Mouse (Mus musculus): ENCODE results near the gene Pld4. TPM values are rescaled to one million over a fixed set of nuclear protein-coding genes. Genes with fewer than 3 reads are reported as not detected.

The Pld4 gene
- polyA plus RNA-seq (2012; rRNA removed) = 25.8 and 31.1 TPM in 2 replicates

DNA sequence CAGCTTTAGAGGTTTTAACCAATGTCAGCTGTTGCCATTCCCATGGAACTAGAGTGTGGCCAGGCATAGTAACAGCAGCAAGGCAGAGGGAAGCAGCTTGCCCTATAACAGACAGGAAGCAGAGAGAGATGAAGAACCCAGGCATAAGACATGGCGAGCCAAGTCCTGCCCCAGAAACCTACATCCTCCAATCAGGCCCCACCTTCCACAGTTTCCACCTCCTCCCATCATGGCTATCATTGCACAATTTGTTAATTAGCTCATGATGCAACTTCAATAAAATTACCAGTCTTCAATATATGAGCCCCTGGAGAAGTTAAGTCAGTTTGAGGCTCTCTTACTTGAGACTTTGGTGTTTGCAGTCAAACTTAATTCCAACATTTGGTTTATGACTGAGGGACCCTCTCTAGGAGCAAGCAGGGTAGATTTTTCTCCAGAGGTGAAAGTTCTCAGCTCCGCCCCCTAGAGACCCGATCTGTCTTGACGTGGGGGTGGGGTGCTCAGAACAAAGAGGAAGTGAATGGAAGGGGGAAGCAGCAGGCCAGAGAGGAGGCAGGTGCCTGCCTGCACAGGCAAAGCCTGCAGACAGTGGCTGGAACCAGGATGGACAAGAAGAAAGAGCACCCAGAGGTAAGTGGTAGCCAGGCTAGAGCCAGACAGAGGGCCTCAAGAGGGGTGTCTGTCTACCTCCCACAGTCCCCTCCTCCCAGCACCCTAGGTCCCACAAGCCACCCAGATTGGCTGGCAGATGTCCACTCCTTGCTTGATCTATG is at the start of gene Pld4:
TSS of gene Pld4 (plus strand) at position 502 of the 773 bp plus-strand sequence.

DNA sequence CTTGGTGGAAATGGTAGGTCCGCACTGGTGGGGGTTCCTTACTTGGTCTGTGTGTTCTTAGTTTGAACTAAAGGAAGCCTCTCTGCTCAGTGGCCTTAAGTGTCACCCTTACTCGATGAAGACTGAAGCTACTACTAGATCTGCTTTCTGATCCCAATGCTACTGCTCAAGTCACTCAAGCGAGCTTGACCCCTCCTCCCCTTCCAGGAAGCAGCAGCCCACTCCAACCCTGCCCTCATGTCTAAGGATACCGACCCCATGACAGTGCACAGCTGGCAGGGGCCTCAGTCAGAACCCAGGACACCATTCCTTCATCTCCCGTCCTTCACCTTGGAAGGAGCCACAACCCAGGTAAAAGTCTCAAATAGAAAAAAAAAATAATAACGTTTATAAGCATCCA is 40.2 kb upstream of the Pld4 start, which contains the start of gene Cep170b:
TSS of gene Cep170b (plus strand) at position 240 of the 400 bp plus-strand sequence.

DNA sequence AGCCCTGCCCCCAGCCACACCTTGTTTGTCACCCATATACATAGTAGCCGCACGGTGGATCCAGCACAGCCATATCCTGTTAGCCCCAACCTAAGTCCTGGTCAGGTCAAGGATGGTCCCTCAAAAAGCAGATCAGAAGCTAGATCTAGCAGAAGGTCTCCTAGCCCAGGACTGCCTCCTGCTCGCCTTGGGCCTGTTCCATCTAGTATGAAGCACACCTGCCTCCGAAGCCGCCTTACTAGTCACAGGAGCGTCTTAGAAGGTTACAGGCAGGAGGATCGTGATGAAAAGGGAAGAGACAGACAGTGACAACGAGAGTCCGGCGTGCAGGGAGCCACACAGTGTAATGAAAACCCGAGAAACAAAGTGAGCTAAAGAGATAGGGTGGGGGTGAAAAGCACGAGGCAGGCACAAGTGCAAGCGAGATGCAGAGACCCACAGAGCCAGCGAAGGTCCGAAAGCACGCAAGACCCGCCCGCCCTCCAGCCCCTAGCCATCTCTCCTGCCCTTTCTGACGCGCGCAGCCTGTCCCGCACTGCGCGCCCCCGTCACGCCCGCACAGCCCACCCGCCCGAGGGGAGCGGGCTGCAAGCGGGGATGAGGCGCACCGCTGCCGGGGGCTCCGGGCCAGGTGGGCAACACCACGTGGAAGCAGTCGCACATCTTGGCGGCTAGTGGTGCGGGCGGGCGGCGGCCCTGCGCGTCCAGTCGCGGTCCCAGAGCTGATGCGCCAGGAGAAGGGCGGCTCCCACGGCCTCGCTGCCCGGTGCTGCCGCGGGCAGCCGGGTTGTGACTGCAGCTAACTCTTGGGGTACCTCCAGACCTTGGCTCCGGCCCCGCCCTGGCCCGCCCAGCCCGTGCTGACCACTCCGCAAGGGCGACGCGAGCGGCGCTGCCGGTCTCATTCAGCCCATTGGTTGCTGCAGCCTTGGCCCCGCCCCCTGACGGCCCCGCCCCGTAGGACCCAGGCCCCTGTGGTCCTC is 41.7 kb downstream of the Pld4 start, which contains the start of gene Ahnak2:
TSS of gene Ahnak2 (minus strand) at position 794 of the 983 bp plus-strand sequence.

DNA sequence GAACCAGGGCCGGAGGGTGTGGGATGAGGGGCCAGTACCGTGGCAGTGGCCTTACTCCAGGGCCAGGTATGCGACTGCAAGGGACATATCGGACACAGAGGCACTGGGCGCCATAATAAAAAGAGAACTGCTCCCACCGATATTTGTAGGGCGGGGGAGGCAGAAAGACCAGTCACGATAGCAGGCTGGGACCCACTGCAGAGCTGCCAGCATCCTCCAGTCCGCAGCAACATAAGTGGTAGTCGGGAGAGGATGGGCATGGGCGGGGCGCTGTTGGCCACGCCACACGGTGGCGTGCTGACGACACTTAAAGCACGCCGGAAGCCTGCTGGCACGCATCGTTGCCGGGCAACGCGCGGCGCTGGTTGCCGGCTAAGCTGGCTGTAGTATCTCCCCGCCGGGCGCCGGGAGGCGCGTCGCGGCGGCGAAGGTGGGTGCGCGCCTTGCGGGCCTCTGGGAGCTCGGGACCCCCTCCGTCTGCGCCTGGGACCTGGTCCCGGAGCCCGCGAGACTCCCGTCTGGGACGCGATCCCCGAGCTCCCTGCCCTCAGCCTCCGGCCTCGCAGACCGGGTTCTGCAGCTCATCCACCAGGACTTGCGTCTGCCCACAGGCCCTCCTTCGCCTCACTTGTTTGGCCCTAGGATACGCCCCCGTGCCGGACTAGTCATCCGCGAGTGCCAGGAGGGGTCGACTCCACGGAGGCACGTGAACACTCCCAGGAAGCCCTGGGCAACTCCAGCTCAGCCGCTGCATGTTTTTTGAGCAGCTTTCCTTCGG is 48.3 kb downstream of the Pld4 start, which contains the start of gene Clba1:
TSS of gene Clba1 (plus strand) at position 351 of the 778 bp plus-strand sequence.

Other genes starting within 250 kb of the Pld4 start
- gene Tmem179, start 243.9 kb upstream of the Pld4 start, polyA plus RNA-seq (2012; rRNA removed) = 2.5 TPM in 2 replicates
- gene Inf2, start 171.9 kb upstream of the Pld4 start, polyA plus RNA-seq (2012; rRNA removed) = 33.8 and 45.8 TPM in 2 replicates
- gene Adssl1, start 140.6 kb upstream of the Pld4 start, polyA plus RNA-seq (2012; rRNA removed) = 1.4 and 2.0 TPM in 2 replicates
- 41.6 and 45.3 TPM in 2 replicates for gene Siva1, start 116.0 kb upstream of the Pld4 start, polyA plus RNA-seq (2012; rRNA removed)
- gene Akt1, start 85.8 kb upstream of the Pld4 start, polyA plus RNA-seq (2012; rRNA removed) = 190 and 203 TPM in 2 replicates
- 46.1 and 46.8 TPM in 2 replicates for gene Zbtb42, start 81.8 kb upstream of the Pld4 start, polyA plus RNA-seq (2012; rRNA removed)
- gene Cep170b, start 40.2 kb upstream of the Pld4 start, polyA plus RNA-seq (2012; rRNA removed) = 133 and 150 TPM in 2 replicates
- 15.6 and 16.6 TPM in 2 replicates for gene Ahnak2, start 42.0 kb downstream of the Pld4 start, polyA plus RNA-seq (2012; rRNA removed)
- 4.2 and 4.8 TPM in 2 replicates for gene Clba1, start 48.3 kb downstream of the Pld4 start, polyA plus RNA-seq (2012; rRNA removed)
- 20.8 and 21.0 TPM in 2 replicates for gene Cdca4, start 68.8 kb downstream of the Pld4 start, polyA plus RNA-seq (2012; rRNA removed)
- 3.7 and 4.6 TPM in 2 replicates for gene Gpr132, start 107.6 kb downstream of the Pld4 start, polyA plus RNA-seq (2012; rRNA removed)
- 11.8 and 14.3 TPM in 2 replicates for gene Jag2, start 169.1 kb downstream of the Pld4 start, polyA plus RNA-seq (2012; rRNA removed)
- gene Nudt14, start 181.5 kb downstream of the Pld4 start, polyA plus RNA-seq (2012; rRNA removed) = 62.1 and 75.8 TPM in 2 replicates
- 106 and 114 TPM in 2 replicates for gene Btbd6, start 215.8 kb downstream of the Pld4 start, polyA plus RNA-seq (2012; rRNA removed)
- 109 and 158 TPM in 2 replicates for gene Brf1, start 240.0 kb downstream of the Pld4 start, polyA plus RNA-seq (2012; rRNA removed)